Mouse (Mus musculus): ENCODE measurements around the gene Msh5.
A peak's percentile ranks its signal among the peaks of the same experiment; 100 is the strongest.

Gene Msh5

DNA sequence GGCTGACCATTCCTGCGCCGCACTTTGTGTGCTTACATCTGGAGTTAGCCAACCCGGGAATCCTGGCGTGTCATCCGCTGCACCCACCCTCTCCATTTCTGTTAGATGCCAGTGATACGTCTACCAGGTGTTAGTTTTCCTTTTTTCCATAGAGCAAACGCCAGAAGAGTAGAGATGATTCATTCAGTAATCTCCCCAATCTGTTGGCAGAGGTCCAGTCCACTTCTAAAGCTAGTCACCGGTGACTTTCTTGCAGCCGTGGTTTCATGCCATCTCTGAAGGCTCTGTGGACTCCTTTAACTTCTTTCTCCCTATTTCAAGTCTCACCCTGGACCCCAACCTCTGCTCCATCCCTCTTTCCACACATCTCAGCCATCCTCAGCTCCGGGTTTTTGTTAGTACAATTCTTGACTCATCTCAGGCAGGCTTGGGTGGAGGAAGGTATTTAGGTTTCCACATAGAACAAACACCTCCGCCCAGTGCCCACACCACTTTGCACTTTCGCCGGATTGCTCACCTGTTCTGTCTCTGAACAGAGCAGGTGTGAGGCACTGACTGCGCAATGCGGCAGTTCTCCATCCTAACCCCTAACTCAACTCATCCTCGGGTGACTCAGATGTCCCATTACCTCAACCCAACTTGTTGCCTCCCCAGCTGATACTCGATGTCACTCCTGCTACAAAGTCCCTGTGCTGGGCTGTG lies 21.8 kb upstream of the Msh5 start:
- no peak for DNase-seq

GRCm38 (mm10) chr17:35066084-35066483 lies 19.5 kb upstream of the Msh5 start, which contains the start of gene Mpig6b:
Gene Mpig6b, minus strand, starts transcription at chr17:35066184.
- DNase-seq: no peak

DNA sequence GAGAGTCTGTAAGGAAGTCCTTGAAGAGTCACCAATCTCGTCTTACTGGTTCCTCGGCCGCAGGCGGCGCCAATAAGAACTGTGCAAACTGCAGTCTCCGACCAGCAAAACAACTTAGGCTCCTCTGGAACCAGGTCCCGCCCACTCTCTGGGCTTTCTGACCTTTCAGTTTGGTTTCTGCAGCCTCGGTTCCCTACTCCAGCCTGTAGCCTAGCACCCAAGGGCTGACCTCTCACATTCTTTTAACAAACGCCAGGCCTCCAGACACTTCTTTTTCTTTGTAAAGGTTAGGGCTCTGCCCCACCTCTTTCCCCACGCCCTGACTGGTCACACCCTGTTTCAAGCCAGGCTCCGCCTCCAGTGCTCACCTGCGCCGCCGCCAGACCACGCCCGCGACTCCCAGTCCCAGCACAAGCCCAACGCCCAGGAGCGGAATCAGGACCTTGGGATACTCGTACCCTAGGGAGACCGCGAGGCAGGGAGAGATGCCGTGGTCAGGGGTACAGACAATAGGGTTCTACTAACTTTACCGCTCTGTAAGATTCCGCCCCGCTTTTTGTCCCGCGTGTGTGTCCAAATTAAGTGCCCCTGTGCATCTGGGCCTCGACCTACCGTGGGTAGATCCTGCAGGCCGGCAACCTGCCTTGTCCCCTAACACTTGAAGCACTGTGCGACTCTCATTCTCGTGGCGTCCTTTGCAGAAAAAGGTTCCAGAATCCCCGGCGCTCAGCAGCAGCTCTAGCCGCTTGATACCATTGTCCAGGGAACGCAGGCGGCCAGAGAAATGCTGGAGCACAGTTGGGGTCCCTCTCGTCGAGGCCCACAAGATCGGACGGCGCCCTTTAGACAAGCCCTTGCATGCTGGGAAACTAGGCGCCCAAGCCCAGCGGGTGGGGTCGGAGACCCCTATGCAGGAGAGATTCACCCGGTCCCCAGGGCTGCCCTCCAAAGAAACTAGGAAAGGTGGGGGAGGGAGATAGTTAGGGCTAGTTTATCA lies 18.7 kb upstream of the Msh5 start, which contains the start of gene Ly6g6c:
TSS of gene Ly6g6c (plus strand) at position 438 of the 997 bp plus-strand sequence.
- peak; percentile 88 for DNase-seq

DNA sequence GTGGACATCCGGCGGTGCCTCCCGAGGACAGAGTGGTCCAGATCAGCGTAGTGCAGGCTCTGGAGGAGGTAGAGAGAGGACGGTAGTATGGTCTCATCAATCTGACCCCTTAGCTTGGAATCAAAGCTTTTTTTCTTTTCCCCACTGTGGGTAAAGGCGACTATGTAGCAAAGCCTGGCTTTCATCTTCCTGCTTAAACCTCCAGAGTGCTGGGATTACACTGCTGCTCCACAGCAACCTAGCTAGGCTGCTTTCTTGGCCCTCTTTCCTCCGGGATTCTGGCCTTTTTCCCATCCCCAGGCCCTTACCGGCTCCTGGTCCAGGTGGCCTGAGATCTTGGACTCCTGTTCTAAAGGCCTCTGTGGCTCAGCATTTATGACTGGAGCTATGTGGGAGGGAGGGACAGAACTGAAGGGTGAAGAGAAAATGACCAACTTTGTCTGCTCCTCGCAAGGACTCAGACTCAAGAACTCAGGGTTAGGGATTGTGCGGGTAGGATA lies 17.9 kb upstream of the Msh5 start:
- no peak for DNase-seq

GRCm38 (mm10) chr17:35063466-35063865 lies 16.9 kb upstream of the Msh5 start:
- no peak for DNase-seq

GRCm38 (mm10) chr17:35061299-35061698 lies 14.8 kb upstream of the Msh5 start:
- no peak for DNase-seq

GRCm38 (mm10) chr17:35060737-35061297 lies 14.3 kb upstream of the Msh5 start:
- peak; percentile 70 for DNase-seq

GRCm38 (mm10) chr17:35060071-35060470 lies 13.5 kb upstream of the Msh5 start:
- no peak for DNase-seq

DNA sequence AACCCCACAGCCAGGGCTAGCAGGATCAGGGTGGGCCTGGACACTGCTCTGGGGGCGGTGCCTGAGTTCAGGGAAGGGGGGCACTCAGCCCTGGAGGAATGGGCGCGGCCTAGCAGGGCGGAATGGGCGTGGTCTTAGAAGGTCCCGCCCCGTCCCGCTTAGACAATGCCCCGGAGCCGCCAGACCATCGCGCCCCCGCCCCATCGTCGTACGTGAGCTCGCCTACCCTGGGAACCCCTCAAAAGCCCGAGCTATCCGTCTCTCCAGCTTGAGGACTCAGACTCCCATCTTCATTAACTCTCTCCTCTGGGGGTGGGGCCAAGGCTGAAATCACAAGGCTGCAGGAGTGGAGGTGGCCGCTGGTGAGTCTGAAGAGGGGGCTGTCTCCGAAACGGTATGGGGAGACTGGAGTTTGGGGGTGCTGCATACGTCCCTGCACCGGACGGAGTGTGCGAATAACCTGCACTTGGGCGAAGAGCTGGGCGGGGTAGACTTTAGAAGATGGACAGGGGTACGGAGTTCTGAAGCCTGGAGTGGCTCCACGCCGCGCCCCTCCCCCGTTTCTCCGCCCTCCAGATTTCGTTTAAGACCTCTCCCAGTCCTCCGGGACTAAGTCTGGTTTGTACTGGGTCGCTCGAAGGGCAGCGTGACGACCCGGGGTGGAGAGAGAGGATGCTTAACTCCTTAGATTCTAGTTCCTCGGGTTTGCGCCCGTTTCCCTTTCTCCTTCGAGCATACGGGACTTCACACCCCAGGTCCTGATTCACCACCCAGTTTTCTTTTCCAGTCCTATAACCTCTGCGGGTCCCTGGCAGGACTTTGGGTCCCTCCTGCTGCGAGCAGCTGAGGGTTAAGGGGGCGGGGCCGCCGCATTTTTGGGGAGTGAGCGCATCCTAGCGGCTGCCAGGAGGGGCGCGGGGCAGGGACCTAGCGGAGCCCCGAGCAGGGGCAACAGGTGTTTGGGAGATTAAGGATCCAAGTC lies 12.7 kb upstream of the Msh5 start, which contains the start of gene Ddah2:
TSS of gene Ddah2 (plus strand) at position 125 of the 982 bp plus-strand sequence.
- peak; percentile 97 for DNase-seq

DNA sequence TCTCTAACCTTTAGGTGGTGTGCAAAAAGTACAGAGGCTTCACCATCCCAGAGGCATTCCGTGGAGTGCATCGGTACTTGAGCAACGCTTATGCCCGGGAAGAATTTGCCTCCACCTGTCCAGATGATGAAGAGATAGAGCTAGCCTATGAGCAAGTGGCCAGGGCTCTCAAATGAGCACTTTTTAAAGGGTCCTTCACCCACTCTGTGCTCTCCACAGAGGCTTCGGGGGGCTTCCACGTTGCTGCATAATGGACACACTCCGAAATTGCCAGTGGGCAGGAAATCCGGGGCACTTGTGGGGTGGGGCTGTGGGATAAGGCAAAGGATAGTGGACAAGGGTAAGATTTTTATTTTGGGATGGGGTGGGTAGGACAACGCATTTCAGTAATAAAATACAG lies 11.8 kb upstream of the Msh5 start:
- DNase-seq: no peak

DNA sequence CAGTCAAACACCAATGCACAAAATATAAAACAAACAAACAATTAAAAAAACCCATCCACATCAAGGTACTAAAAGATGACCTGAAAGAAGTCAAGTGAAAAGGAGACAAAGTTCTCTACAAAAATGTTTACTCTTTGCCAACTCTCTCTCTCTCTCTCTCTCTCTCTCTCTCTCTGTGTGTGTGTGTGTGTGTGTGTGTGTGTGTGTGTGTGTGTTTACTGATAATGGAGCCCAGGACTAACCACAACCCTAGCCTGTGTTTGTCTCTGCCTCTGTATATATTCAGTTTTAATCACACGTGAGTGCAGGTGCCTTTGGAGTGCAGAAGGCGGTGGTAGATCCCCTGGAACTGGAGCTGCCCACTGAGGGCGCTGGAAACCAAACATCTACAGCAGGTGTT lies 10.5 kb upstream of the Msh5 start:
- no peak for DNase-seq

DNA sequence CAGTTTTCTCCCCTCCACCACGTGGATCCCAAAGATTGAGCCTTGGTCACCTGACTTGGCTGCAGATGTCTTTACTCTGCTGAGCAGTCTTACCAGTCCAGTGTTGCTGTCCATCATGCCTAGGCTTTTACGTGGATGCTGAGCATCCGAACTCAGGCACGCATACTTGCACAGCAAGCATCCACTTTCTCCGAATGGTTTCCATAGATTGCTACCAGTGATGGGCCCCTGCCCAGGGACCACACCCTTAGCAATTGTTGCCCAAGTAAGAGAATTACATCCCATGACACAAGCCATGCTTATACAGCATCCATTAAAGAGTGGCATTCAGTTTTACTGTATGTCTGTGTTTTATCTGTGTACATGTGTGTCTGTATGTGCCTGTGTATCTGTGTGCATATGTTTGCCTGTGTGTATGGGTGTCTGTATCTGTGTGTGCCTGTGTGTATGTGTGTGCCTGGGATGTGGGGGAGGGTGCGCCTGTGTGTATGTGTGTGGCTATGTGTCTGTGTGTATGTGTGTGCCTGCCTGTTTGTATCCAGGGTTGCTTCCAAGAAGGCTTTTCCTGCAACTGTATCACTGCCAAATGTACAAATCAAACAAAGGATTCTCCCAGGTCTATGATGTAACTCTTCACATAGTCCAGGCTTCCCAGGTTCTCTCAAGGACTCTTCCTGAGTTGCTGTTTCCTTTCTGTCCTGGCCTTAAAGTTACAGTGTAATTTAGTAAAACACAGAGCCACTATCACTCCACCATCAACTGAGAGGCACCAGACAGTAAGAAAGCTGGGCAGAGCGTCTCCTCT lies 9.3 kb upstream of the Msh5 start:
- peak; percentile 43 for DNase-seq

DNA sequence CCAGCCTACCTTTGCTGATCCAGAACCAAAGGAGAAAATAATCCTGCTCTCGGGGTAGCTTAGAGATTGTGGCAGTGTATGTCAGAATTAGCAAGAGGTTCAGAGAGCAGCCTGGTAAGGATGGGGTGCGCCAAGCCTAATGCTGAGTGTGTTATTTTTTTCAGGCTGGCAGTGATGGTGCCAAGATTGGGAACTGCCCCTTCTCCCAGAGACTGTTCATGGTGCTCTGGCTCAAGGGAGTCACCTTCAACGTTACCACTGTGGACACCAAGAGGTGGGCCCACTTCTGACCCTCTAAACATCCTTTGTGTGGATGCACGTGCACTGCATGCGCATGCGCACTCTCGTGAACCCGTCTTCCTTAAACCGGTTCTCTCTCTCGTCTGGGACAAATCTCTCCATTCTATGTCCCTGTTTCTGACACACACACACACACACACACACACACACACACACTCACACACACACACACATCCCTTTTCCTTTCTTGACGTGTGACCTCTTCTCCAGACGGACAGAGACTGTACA lies 5.8 kb upstream of the Msh5 start:
- DNase-seq: no peak

DNA sequence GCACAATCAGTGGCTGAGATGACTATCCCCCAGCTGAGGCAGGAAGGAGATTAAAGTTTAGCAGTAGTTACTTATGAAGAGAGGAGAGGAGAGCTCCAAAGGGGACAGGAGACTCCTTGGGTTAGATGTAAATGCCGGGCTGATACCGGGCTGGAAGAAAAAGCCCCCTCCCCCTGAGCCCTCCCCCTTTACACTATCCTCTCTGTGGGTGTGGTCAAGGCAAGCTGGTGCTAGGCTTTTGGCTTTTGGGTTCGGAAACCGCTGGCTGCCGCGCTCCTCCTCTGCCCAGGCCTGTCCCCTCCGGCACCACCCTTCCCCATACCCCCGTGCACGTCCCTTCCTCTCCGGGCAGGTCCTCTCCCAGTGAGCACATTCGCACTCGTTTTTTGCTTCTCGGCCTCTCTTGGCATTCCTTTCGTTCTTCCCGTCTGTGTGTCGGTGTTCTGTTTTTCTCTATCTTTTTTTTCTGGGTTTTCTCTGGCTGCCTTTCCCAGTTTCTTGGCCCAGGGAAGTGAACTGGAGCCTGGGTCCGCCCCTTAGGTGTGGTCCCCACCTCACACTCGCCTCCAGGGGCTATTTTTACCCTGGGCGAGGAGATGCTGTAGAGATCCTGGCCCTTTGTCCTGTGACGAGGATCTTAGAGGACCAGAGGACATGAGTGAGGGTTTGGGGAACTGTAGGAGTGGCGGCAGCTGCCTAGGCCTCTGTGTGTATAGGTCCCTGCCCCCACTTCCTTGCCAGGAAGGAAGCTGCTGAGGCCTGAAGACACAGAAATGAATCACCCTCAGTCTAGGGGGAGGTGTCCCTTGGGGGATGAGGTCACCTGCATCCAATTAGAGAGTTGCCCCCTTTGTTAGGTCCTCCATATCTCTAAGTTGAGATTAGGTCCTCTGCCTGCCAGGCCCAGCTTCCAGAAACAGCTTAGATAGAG lies 4.9 kb upstream of the Msh5 start:
- peak; percentile 92 for DNase-seq

DNA sequence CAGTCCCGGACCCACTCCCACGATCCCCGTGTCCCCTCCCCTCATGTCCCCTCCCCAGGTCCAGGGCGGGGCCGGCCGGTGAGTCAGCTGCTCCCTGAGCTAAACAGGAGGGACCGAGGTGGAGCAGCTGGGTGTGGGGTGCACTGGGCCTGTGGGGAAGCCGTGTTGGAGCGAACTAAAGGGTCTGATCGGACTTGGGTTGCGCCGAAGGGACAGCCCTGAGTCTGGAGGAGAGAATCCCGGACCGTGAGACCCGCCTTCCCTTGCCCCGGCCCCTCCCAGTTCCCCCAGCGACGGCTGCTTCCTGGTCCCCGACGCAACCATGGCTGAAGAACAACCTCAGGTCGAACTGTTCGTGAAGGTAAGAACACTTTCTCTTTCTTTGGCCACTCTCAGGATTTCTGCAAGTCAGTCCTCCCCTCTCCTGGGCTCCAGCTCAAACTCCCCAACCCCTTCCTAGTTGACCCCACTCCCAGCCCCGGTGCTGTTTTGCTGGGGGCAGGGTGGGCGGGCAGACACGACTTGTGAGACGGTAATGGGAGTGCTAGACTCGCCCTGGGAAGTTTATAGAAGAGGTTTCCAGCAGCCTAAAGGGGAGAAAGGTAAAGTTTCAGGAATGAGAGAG lies 3.7 kb upstream of the Msh5 start:
- peak; percentile 93 for DNase-seq

GRCm38 (mm10) chr17:35049561-35050016 lies 3.0 kb upstream of the Msh5 start, which contains the start of gene Clic1:
Gene Clic1, plus strand, starts transcription at chr17:35049966.
- peak; percentile 80 for DNase-seq

DNA sequence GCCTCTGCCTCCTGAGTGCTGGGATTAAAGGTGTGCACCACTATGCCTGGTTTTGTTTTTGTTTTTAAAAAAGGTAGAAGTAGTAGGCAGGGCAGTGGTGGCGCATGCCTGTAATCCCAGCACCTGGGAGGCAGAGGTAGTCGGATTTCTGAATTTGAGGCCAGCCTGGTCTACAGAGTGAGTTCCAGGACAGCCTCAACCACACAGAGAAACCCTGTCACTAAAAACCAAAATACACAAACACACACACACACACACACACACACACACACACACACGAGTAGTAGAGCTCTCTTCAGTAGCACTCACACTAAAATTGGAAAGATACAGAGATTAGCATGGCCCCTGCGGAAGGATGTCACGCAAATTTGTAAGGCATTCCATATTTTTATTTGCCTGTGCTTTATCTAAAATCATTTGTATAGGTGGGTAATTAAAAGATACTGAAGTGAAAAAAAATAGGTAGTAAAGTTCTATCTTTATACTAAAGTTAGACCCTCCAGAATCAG lies 2.4 kb upstream of the Msh5 start:
- no peak for DNase-seq

DNA sequence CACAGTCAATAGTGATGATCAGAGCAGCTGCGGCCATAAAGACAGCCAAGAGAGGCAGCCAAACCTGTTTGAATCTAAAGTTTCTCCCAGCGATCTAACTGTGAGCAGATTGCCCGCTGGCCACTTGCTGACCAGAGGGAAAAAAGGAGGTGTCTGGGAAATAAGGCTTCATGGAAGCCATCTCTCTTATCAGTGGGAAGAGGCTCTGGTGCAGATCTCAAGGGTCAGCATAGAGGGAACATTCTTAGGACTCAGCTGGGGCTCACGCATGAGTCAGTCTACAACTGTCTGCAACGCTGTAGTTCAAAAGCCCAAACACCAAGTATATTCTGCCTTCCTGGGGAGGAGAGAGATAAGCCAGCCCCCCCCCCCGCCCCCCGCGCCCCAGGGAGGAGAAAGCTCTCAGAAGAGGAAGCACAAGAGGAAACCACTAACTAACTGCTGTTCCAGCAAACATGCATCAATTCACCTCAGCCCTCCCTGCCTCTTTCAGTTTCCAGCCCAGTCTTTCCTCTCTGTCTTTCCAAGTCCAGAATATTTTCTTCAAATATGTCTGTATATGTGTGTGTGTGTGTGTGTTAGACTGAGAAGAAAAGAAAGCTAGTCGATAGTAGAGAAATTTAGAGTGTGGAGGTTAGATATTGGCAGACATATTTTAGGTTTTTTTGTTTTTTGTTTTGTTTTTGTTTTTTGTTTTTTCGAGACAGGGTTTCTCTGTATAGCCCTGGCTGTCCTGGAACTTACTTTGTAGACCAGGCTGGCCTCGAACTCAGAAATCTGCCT lies 1.8 kb upstream of the Msh5 start:
- DNase-seq: peak; percentile 35

All from lung, postnatal 10 days (tissue).